In genomic region chr13:108303841-108304240, GRCm38 (mm10) we compare ENCODE assay signal across 15 mouse cellular contexts.
"Had no signal": no experiment of that assay in that cellular context is flagged by ENCODE, and none has a peak within 500 bp of the region (broad histone marks: within the 10 kb centered on the region; RNA-seq: fewer than 3 reads in every experiment).

No protein-coding gene starts in this region.

- H3K27me3 ChIP-seq: liver, embryonic 15.5 days; megakaryocyte, embryonic 14.5 days; midbrain, embryonic 15.5 days had no signal

- H3K4me2 ChIP-seq: liver, embryonic 11.5 days; liver, embryonic 15.5 days; midbrain, embryonic 11.5 days; midbrain, embryonic 15.5 days had no signal

- DNase-seq: kidney, postnatal 10 days; kidney, postnatal 4 days; lung, adult 2 months; lung, postnatal 36 days; right cerebral cortex, postnatal 14 days had no signal

- H3K4me1 ChIP-seq: midbrain, embryonic 15.5 days had no signal

- H3K36me3 ChIP-seq: limb, embryonic 10.5 days; liver, embryonic 15.5 days; midbrain, embryonic 15.5 days had no signal

- H3K9me3 ChIP-seq: limb, embryonic 10.5 days; liver, embryonic 15.5 days; megakaryocyte, embryonic 14.5 days; midbrain, embryonic 15.5 days had no signal

- H3K27ac ChIP-seq: left cerebral cortex, adult 2 months; limb, embryonic 10.5 days; liver, embryonic 15.5 days; midbrain, embryonic 15.5 days; stomach, postnatal 0 days had no signal

- ATAC-seq: lung, postnatal 0 days; midbrain, embryonic 15.5 days had no signal

- H3K9ac ChIP-seq: liver, embryonic 15.5 days; midbrain, embryonic 15.5 days had no signal

- H3K4me3 ChIP-seq: layer of hippocampus, adult 2 months; left cerebral cortex, adult 2 months; limb, embryonic 10.5 days; liver, embryonic 15.5 days; megakaryocyte, embryonic 14.5 days; midbrain, embryonic 15.5 days had no signal
